Mouse (Mus musculus): ENCODE data around the gene Smco2. TPM values are rescaled to one million over a fixed set of nuclear protein-coding genes. Genes with fewer than 3 reads are reported as not detected.

Gene Smco2
- total and polyA plus RNA-seq, 3 experiments: 0.76 to 2.0 (median 2.0) TPM

DNA sequence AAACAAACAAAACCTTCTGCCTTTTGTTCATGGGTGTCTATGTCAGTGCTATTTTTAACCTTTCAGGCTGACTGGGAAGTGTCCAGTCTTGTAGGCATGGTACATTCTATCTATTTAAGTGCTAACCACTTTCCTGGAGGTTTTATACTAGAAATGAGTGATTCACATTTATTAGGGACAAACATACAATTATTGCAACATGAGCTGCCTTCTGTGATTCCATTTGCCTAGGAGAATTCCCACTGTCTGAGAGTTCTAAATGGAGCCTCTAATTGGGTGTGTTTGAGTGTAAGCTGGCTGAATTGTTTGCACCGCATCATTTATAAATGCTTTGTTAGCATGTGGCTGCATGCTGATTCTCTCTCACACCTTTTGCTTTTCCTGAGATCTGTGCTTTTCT is 65.9 kb downstream of the Smco2 start:
- intact Hi-C loops (cut with DNase I): no loop called here
- Histone ChIP-seq H3K79me2 (replicated peaks; ENCODE audit: control insufficient read depth, insufficient read depth, low read length) (no peaks in the 10 kb centered on the region; the same call in 1 of the 2 replicates), H3K27ac (peak overlapping the region; percentile 57; the same call in 1 of the 2 replicates), H3K36me3 (ENCODE audit: control insufficient read depth, insufficient read depth, low read length) (peaks cover 38% of the 10 kb centered on the region), H3K4me1 (ENCODE audit: control insufficient read depth, insufficient read depth, low read length) (peaks cover 30% of the 10 kb centered on the region), H3K27me3 (ENCODE audit: control insufficient read depth, insufficient read depth, low read length) (no peaks in the 10 kb centered on the region), H3K9ac (ENCODE audit: low read depth, low read length) (no peak overlapping the region), H3K4me3 (no peak overlapping the region)
- TF ChIP-seq POLR2A (IDR thresholded peaks at IDR 0.05; ENCODE audit: insufficient read depth, low read depth, low read length) (no peak), EP300 (IDR thresholded peaks at IDR 0.05; ENCODE audit: insufficient read depth, low read depth, low read length) (no peak), CTCF (IDR thresholded peaks at IDR 0.05) (no peak)
- no peak for DNase-seq
- WGBS: 88% methylated on average over 1 of the region's 1 CpGs

DNA sequence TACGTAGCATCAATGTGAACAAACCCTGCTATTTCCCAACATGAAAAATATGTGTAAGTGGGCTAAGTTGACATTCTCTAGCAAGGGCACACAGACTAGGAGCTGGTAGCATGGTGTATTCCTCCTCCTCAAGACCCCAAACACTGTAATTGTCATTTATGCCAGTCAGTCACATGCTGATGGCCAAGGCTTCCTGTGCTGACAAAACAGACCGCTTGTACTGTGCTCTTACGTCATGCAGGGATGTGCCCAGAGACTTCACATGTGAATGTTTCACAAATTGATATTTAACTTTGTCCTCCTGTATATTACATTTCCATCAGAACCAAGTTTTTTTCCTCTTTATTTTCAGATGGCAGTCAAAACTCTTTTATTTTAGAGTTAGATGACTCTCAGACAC is 67.5 kb downstream of the Smco2 start:
- H3K4me1 ChIP-seq (ENCODE audit: control insufficient read depth, insufficient read depth, low read length): peaks cover 21% of the 10 kb centered on the region
- H3K27ac ChIP-seq: 0 out of 2 replicates have a peak overlapping the region, but pooled peaks have one; percentile 0
- 65% methylated on average over 3 of the region's 3 CpGs for WGBS
- no peaks in the 10 kb centered on the region for H3K27me3 ChIP-seq (ENCODE audit: control insufficient read depth, insufficient read depth, low read length)
- no peak overlapping the region for H3K9ac ChIP-seq (ENCODE audit: low read depth, low read length)
- intact Hi-C loops (cut with DNase I): no loop called here
- no peaks in the 10 kb centered on the region; the same call in 1 of the 2 replicates for H3K79me2 ChIP-seq (replicated peaks; ENCODE audit: control insufficient read depth, insufficient read depth, low read length)
- peaks cover 27% of the 10 kb centered on the region for H3K36me3 ChIP-seq (ENCODE audit: control insufficient read depth, insufficient read depth, low read length)
- DNase-seq: no peak
- H3K4me3 ChIP-seq: no peak overlapping the region
- no peak for TF ChIP-seq CTCF (IDR thresholded peaks at IDR 0.05)
- TF ChIP-seq EP300 (IDR thresholded peaks at IDR 0.05; ENCODE audit: insufficient read depth, low read depth, low read length): no peak
- no peak for TF ChIP-seq POLR2A (IDR thresholded peaks at IDR 0.05; ENCODE audit: insufficient read depth, low read depth, low read length)

DNA sequence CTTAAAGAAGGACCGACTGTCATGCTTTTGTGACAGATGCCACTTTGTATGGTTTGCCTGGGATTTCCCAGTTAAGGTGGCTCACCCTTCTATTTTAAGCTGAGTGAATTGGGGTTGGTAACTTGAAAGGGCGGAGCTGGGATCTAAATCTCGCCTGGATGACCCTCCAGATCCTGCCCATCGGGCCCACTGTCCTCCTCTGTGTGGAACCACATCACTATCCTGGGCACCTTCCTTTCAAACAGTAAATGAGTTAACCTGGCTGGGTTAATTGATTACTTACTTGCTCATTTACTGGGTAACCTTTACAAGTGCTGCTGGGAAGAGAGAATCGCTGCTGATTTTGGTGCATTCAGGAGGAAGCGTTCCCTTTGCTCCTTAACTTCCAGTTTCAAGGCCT is 68.4 kb downstream of the Smco2 start:
- H3K36me3 ChIP-seq (ENCODE audit: control insufficient read depth, insufficient read depth, low read length): peaks cover 22% of the 10 kb centered on the region

More for the DNA sequence above, 68.4 kb downstream of the Smco2 start:
- H3K4me1 ChIP-seq (ENCODE audit: control insufficient read depth, insufficient read depth, low read length): peaks cover 14% of the 10 kb centered on the region
- no peak overlapping the region for H3K9ac ChIP-seq (ENCODE audit: low read depth, low read length)
- H3K27ac ChIP-seq: no peak overlapping the region
- 84% methylated on average over 6 of the region's 6 CpGs for WGBS
- intact Hi-C loops (cut with DNase I): no loop called here
- H3K79me2 ChIP-seq (replicated peaks; ENCODE audit: control insufficient read depth, insufficient read depth, low read length): no peaks in the 10 kb centered on the region; the same call in 1 of the 2 replicates
- no peak for DNase-seq
- H3K27me3 ChIP-seq (ENCODE audit: control insufficient read depth, insufficient read depth, low read length): no peaks in the 10 kb centered on the region
- TF ChIP-seq POLR2A (IDR thresholded peaks at IDR 0.05; ENCODE audit: insufficient read depth, low read depth, low read length) (no peak), EP300 (IDR thresholded peaks at IDR 0.05; ENCODE audit: insufficient read depth, low read depth, low read length) (no peak), CTCF (IDR thresholded peaks at IDR 0.05) (no peak)
- H3K4me3 ChIP-seq: no peak overlapping the region

Other genes with a start within 250 kb of the Smco2 start
- gene Med21, start 207.6 kb upstream of the Smco2 start, total RNA-seq (2021): 10 to 100 TPM; 43.0 to 50.5 TPM
- gene Med21, start 207.6 kb upstream of the Smco2 start, polyA plus RNA-seq (2012; rRNA removed): 39.4 and 77.7 TPM in 2 replicates
- 10 to 100 TPM; 14.6 to 18.0 TPM for gene Tm7sf3, start 207.3 kb upstream of the Smco2 start, total RNA-seq (2021)
- gene Tm7sf3, start 207.3 kb upstream of the Smco2 start, polyA plus RNA-seq (2012; rRNA removed): 9.7 and 12.2 TPM in 2 replicates
- 10 to 100 TPM; 13.9 to 14.4 TPM for gene Stk38l, start 125.1 kb upstream of the Smco2 start, total RNA-seq (2021)
- 3.1 and 8.0 TPM in 2 replicates for gene Stk38l, start 125.1 kb upstream of the Smco2 start, polyA plus RNA-seq (2012; rRNA removed)
- gene Arntl2, start 54.0 kb upstream of the Smco2 start, total RNA-seq (2021): 1 to 10 TPM in 1 of 2 experiments, under 1 TPM in 1; 0.86 to 1.5 TPM
- 1.6 and 2.6 TPM in 2 replicates for gene Arntl2, start 54.0 kb upstream of the Smco2 start, polyA plus RNA-seq (2012; rRNA removed)
- gene Ppfibp1, start 38.4 kb downstream of the Smco2 start, total RNA-seq (2021): 100 to 1,000 TPM; 102 to 128 TPM
- 15.4 and 33.7 TPM in 2 replicates for gene Ppfibp1, start 38.4 kb downstream of the Smco2 start, polyA plus RNA-seq (2012; rRNA removed)
- not detected for gene 1700034J05Rik, start 104.3 kb downstream of the Smco2 start, total RNA-seq (2021)
- gene 1700034J05Rik, start 104.3 kb downstream of the Smco2 start, polyA plus RNA-seq (2012; rRNA removed): not detected in 2 replicates
- under 1 TPM; 0.86 to 0.96 TPM for gene Rep15, start 182.5 kb downstream of the Smco2 start, total RNA-seq (2021)
- gene Rep15, start 182.5 kb downstream of the Smco2 start, polyA plus RNA-seq (2012; rRNA removed): 0.12 and 0.56 TPM in 2 replicates
- gene Mrps35, start 192.7 kb downstream of the Smco2 start, total RNA-seq (2021): 100 to 1,000 TPM; 168 to 170 TPM
- 28.7 and 38.2 TPM in 2 replicates for gene Mrps35, start 192.7 kb downstream of the Smco2 start, polyA plus RNA-seq (2012; rRNA removed)
- not detected for gene Mansc4, start 236.9 kb downstream of the Smco2 start, total RNA-seq (2021)
- not detected in 2 replicates for gene Mansc4, start 236.9 kb downstream of the Smco2 start, polyA plus RNA-seq (2012; rRNA removed)
- gene Klhl42, start 241.3 kb downstream of the Smco2 start, total RNA-seq (2021): 1 to 10 TPM; 4.7 to 5.8 TPM
- 4.0 and 5.1 TPM in 2 replicates for gene Klhl42, start 241.3 kb downstream of the Smco2 start, polyA plus RNA-seq (2012; rRNA removed)